Mouse (Mus musculus): ENCODE results near the gene Pradc1.

- TF ChIP-seq CTCF (IDR thresholded peaks at IDR 0.05; ENCODE audit: low read depth, low read length) (no peak), GATA1 (IDR thresholded peaks at IDR 0.05; ENCODE audit: borderline replicate concordance, low read length) (no peak), POLR2AphosphoS5 (IDR thresholded peaks at IDR 0.05; ENCODE audit: insufficient replicate concordance, low read depth, low read length) (no peak), TAL1 (conservative IDR thresholded peaks at IDR 0.05; ENCODE audit: low read depth, low read length) (no peak), GATA2 (IDR thresholded peaks at IDR 0.05; ENCODE audit: borderline replicate concordance, low read depth, low read length) (no peak)
Measured at GRCm38 (mm10) chr6:85500416-85500815, 48.6 kb upstream of the Pradc1 start.

Data from G1E (cell line).